Mouse (Mus musculus) ovary, postnatal 36 days (tissue): ENCODE measurements around the gene Ptgs2.

Experiments
- DNase-seq: peaks from one replicate; pipeline ENCODE4 v3.0.0; 2022; ENCODE audit warnings: low spot score, mixed read lengths

The Ptgs2 gene

GRCm38 (mm10) chr1:150147272-150147671 lies 47.4 kb downstream of the Ptgs2 start:
- DNase-seq, result no peak

- DNase-seq, result no peak
These were observed 51.6 kb downstream of the Ptgs2 start for GRCm38 (mm10) chr1:150151411-150151810.
